22 mouse cellular contexts compared by ENCODE assay signal in genomic region chr14:59447981-59448380, GRCm38 (mm10). TPM values are rescaled to one million over a fixed set of nuclear protein-coding genes. Genes with fewer than 3 reads are reported as not detected.
DNase-seq lines count a peak whose midpoint lies in the region; ATAC-seq and TF ChIP-seq lines count a peak whose summit lies in the region.
"Had no signal": no experiment of that assay in that cellular context is flagged by ENCODE, and none has a peak within 500 bp of the region (broad histone marks: within the 10 kb centered on the region; RNA-seq: fewer than 3 reads in every experiment).

No protein-coding gene starts in this region.

- intact Hi-C loops in heart, postnatal 10 days (cut with DNase I): no loop called here

- H3K9ac ChIP-seq in limb, embryonic 14.5 days (ENCODE audit: low read depth, low read length, severe bottlenecking): no peak overlapping the region
- no peak overlapping the region for H3K9ac ChIP-seq in hindbrain, embryonic 11.5 days (ENCODE audit: low read depth, low read length)
- H3K9ac ChIP-seq: embryonic facial prominence, embryonic 12.5 days; hindbrain, embryonic 15.5 days; intestine, embryonic 15.5 days; stomach, embryonic 15.5 days had no signal

- H3K4me2 ChIP-seq in limb, embryonic 14.5 days (replicated peaks; ENCODE audit: low read depth, low read length, severe bottlenecking): no peak overlapping the region
- no peak overlapping the region for H3K4me2 ChIP-seq in hindbrain, embryonic 11.5 days (replicated peaks; ENCODE audit: low read depth, low read length)
- H3K4me2 ChIP-seq: embryonic facial prominence, embryonic 12.5 days; hindbrain, embryonic 15.5 days; intestine, embryonic 15.5 days; midbrain, embryonic 11.5 days; stomach, embryonic 15.5 days had no signal

- H3K36me3 ChIP-seq in limb, embryonic 14.5 days (ENCODE audit: control insufficient read depth, insufficient read depth, low read length): no peaks in the 10 kb centered on the region
- 0 out of 2 replicates have a peak, but pooled peaks cover 4% of the 10 kb centered on the region for H3K36me3 ChIP-seq in limb, embryonic 10.5 days
- H3K36me3 ChIP-seq in hindbrain, embryonic 11.5 days (ENCODE audit: control insufficient read depth, insufficient read depth, low read length): no peaks in the 10 kb centered on the region
- H3K36me3 ChIP-seq: embryonic facial prominence, embryonic 12.5 days; hindbrain, embryonic 15.5 days; intestine, embryonic 15.5 days; stomach, embryonic 15.5 days had no signal

- no peaks in the 10 kb centered on the region for H3K27me3 ChIP-seq in limb, embryonic 14.5 days (ENCODE audit: control insufficient read depth, insufficient read depth, low read length)
- no peaks in the 10 kb centered on the region for H3K27me3 ChIP-seq in limb, embryonic 10.5 days (ENCODE audit: low read depth, poor library complexity, severe bottlenecking)
- no peaks in the 10 kb centered on the region for H3K27me3 ChIP-seq in hindbrain, embryonic 11.5 days (ENCODE audit: control insufficient read depth, insufficient read depth, low read length)
- H3K27me3 ChIP-seq: embryonic facial prominence, embryonic 12.5 days; hindbrain, embryonic 15.5 days; intestine, embryonic 15.5 days; stomach, embryonic 15.5 days had no signal

- peak; percentile 37 to 59 for DNase-seq in heart, postnatal 10 days
- DNase-seq in heart, adult 9 months (ENCODE audit: low spot score in 2 of 2): no peak
- peak; percentile 56 for DNase-seq in limb, embryonic 14.5 days (ENCODE audit: low spot score)
- no peak for DNase-seq in limb, embryonic 10.5 days (ENCODE audit: low spot score)
- peak; percentile 3 for DNase-seq in 3T3-L1 (ENCODE audit: low read depth, low spot score)
- peak; percentile 16 for DNase-seq in fibroblast of lung, adult 2 months (ENCODE audit: low read depth)
- no peak for DNase-seq in hindbrain, embryonic 11.5 days (ENCODE audit: low spot score)
- DNase-seq: B cell, adult 2 months; cerebellum, adult 9-10 months; gastrocnemius, postnatal 36 days; liver; right cerebral cortex, postnatal 25 days; thymus, adult 18-20 months had no signal

- no peak overlapping the region for H3K4me3 ChIP-seq in limb, embryonic 14.5 days (replicated peaks; ENCODE audit: low read length)
- H3K4me3 ChIP-seq in limb, embryonic 10.5 days: no peak overlapping the region
- H3K4me3 ChIP-seq in hindbrain, embryonic 11.5 days (ENCODE audit: low read depth, low read length): no peak overlapping the region
- H3K4me3 ChIP-seq: embryonic facial prominence, embryonic 12.5 days; heart, embryonic 10.5 days; hindbrain, embryonic 15.5 days; intestine, embryonic 15.5 days; layer of hippocampus, adult 2 months; stomach, embryonic 15.5 days had no signal

- peaks cover 5% of the 10 kb centered on the region; the same call in 1 of the 2 replicates for H3K9me3 ChIP-seq in limb, embryonic 14.5 days (ENCODE audit: control insufficient read depth, low read length)
- H3K9me3 ChIP-seq in limb, embryonic 10.5 days (replicated peaks): no peaks in the 10 kb centered on the region
- H3K9me3 ChIP-seq in hindbrain, embryonic 11.5 days (ENCODE audit: control insufficient read depth, low read length): no peaks in the 10 kb centered on the region
- H3K9me3 ChIP-seq: embryonic facial prominence, embryonic 12.5 days; hindbrain, embryonic 15.5 days; intestine, embryonic 15.5 days; stomach, embryonic 15.5 days had no signal

- no peaks in the 10 kb centered on the region for H3K4me1 ChIP-seq in limb, embryonic 14.5 days (ENCODE audit: control insufficient read depth, insufficient read depth, low read length)
- no peaks in the 10 kb centered on the region for H3K4me1 ChIP-seq in limb, embryonic 10.5 days
- H3K4me1 ChIP-seq in hindbrain, embryonic 11.5 days (replicated peaks; ENCODE audit: control insufficient read depth, insufficient read depth, low read length): no peaks in the 10 kb centered on the region
- H3K4me1 ChIP-seq: embryonic facial prominence, embryonic 12.5 days; heart, embryonic 10.5 days; hindbrain, embryonic 15.5 days; intestine, embryonic 15.5 days; stomach, embryonic 15.5 days had no signal

- ATAC-seq in limb, embryonic 14.5 days (ENCODE audit: low FRiP score, low read depth): no peak
- ATAC-seq in hindbrain, embryonic 11.5 days (ENCODE audit: low FRiP score): no peak
- ATAC-seq: forebrain, embryonic 16.5 days; intestine, embryonic 15.5 days had no signal

- no peak overlapping the region for H3K27ac ChIP-seq in limb, embryonic 14.5 days (replicated peaks; ENCODE audit: low read depth, low read length)
- H3K27ac ChIP-seq in limb, embryonic 10.5 days: no peak overlapping the region
- no peak overlapping the region for H3K27ac ChIP-seq in hindbrain, embryonic 11.5 days (ENCODE audit: low read depth, low read length)
- H3K27ac ChIP-seq: embryonic facial prominence, embryonic 12.5 days; heart, embryonic 10.5 days; hindbrain, embryonic 15.5 days; intestine, embryonic 15.5 days; layer of hippocampus, adult 2 months; macrophage; stomach, embryonic 15.5 days had no signal

- TF ChIP-seq POLR2A in limb, embryonic 14.5 days (IDR thresholded peaks at IDR 0.05; ENCODE audit: borderline replicate concordance, extremely low read depth, insufficient read depth, insufficient read length): no peak

RNA-seq across cellular contexts. Expression of gene Cab39l, which starts 7.2 kb away (rescaled TPM):
- total RNA-seq in heart, postnatal 10 days (2021): 10 to 100 TPM; 20.3 to 24.5 TPM
- 13.7 and 17.4 TPM in 2 replicates for polyA plus RNA-seq in limb, embryonic 14.5 days (2012; rRNA removed)
- 40.3 and 41.4 TPM in 2 replicates for polyA plus RNA-seq in limb, embryonic 14.5 days (2014; fragmentation: Nextera tagmentation; extraction: Ambion mirVana)
- polyA plus RNA-seq in limb, embryonic 10.5 days (2016; fragmentation: Nextera tagmentation; extraction: Ambion mirVana): 44.4 and 44.6 TPM in 2 replicates
- polyA plus RNA-seq in hindbrain, embryonic 11.5 days (2014; fragmentation: Nextera tagmentation; extraction: Ambion mirVana): 47.0 and 47.7 TPM in 2 replicates

RNA-seq across cellular contexts. Expression of gene Setdb2, which starts 7.3 kb away (rescaled TPM):
- 10 to 100 TPM in 1 of 2 experiments, 1 to 10 TPM in 1; 7.1 to 13.3 TPM for total RNA-seq in heart, postnatal 10 days (2021)
- polyA plus RNA-seq in limb, embryonic 14.5 days (2012; rRNA removed): 7.3 and 7.5 TPM in 2 replicates
- polyA plus RNA-seq in limb, embryonic 14.5 days (2014; fragmentation: Nextera tagmentation; extraction: Ambion mirVana): 8.4 and 10.7 TPM in 2 replicates
- 10.4 and 13.1 TPM in 2 replicates for polyA plus RNA-seq in limb, embryonic 10.5 days (2016; fragmentation: Nextera tagmentation; extraction: Ambion mirVana)
- polyA plus RNA-seq in hindbrain, embryonic 11.5 days (2014; fragmentation: Nextera tagmentation; extraction: Ambion mirVana): 9.8 and 10.6 TPM in 2 replicates

RNA-seq across cellular contexts. Expression of gene Phf11c, which starts 52.8 kb away (rescaled TPM):
- 1 to 10 TPM; 1.0 to 1.2 TPM for total RNA-seq in heart, postnatal 10 days (2021)
- 2.0 and 2.3 TPM in 2 replicates for polyA plus RNA-seq in limb, embryonic 14.5 days (2012; rRNA removed)
- 0.45 and 0.72 TPM in 2 replicates for polyA plus RNA-seq in limb, embryonic 14.5 days (2014; fragmentation: Nextera tagmentation; extraction: Ambion mirVana)
- 0.66 and 0.73 TPM in 2 replicates for polyA plus RNA-seq in limb, embryonic 10.5 days (2016; fragmentation: Nextera tagmentation; extraction: Ambion mirVana)
- polyA plus RNA-seq in hindbrain, embryonic 11.5 days (2014; fragmentation: Nextera tagmentation; extraction: Ambion mirVana): 0.77 and 0.81 TPM in 2 replicates

Comparison
In these comparisons a context has a peak if more than half of its experiments do, and no peak if none do; other contexts are left out.
1. DNase-seq: peak in heart, postnatal 10 days (2 of 2), limb, embryonic 14.5 days (single experiment), 3T3-L1 (single experiment) and fibroblast of lung, adult 2 months (single experiment); none in heart, adult 9 months (0 of 2), limb, embryonic 10.5 days (single experiment) and hindbrain, embryonic 11.5 days (single experiment).